Mouse (Mus musculus) B cell, adult 67 days (primary cell): ENCODE results near the gene Grm2. TPM values are rescaled to one million over a fixed set of nuclear protein-coding genes. Genes with fewer than 3 reads are reported as not detected.

ENCODE experiments used
- total RNA-seq, 2 experiments: library from RNA; stranded (reverse); gene quantifications; 4 replicates each; pipeline ENCODE4 v1.2.4; 2023

Grm2 gene
- not detected for total RNA-seq

DNA sequence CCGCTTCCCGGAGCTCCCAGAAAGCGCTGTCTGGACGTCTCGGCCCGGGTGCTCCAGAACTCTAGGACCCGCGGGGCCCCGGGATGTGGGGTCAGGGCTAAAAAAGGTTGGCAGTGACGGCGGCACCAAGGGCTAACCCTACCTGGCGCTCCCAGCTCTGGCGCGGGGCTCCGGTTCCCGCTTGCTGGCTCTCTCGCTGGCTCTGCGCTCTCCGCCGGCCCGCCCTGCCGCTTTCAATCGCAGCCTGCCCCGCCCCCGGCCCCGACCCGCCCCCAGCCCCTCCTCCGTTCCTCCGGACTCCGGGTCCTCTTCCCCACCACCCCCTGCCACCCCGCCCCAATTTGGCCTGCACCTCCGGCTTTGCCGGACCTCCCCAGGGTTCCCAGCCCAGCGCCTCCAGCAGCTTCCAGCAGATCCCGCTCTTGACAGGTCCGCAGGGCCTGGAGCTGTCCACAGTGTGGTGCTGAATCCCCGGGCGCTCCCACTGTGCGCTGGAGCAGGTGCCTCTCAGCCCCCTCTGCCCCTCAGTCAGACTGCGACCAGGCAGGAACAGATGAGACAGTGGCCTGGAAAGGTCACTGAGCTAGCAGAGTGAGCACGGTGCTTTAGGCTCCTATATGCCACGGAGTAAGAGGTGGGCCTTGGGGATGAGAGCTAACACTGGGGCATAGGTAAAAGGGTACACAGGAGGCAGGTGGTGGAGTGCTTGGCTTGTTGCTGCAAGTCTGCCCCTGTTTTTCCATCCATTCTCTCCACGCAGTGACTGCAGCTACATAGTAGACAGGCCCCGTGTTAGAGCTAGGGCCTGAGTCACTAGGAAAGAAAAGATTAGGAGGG is at the start of gene Grm2:
Gene Grm2, minus strand, starts transcription at position 199 of the 837 bp plus-strand sequence.

DNA sequence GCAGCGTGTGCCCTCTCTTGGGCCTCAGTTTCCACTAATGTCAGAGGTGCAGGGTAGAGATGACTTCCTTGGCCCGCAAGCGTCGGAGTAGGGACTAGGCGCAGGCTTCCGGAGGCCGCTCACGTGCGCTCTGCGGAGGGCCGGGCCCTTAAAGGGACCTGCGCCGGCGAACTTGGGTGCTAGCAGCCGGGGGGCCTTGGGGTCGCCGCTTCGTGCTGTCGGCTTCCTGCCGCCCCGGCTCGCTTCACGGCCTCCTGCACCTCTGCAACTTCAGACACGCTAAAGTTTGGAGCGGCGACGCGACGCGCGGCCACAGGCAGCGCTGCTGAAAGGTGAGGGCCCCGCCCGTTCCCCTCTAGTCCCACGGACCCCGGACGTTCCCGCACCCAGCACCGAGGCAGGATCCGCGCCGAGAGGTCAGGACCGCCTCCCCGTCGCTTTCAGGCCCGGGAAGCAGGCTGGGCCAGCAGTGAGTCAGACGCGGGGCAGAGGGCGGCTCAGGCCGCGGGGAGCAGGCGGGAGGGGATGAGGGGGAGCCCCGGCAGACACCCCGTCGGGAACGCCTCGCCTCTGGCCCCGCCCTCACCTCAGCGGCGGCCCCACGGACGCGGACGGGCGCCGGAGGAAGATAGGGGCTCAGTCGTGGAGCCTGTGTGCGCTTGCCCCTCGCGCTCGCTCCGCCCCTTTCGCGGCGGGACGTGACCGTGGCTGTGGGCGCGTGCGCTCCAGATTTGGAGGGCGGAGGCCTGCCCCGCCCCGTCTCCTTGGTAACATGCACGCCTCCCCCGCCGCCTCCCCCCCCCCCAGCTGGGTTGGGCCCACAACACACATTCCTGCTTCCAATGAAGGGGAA is 29.6 kb upstream of the Grm2 start, which contains the start of gene Tex264:
Gene Tex264, minus strand, starts transcription at position 679 of the 853 bp plus-strand sequence.

GRCm38 (mm10) chr9:106626282-106626681 is 29.6 kb downstream of the Grm2 start, which contains the start of gene Iqcf6:
Gene Iqcf6 (plus strand): TSS chr9:106626582.

Other genes with a start within 250 kb of the Grm2 start
- 100 to 1,000 TPM; 725 to 762 TPM for gene Rpl29, start 226.6 kb downstream of the Grm2 start, total RNA-seq
- gene Acy1, start 217.8 kb downstream of the Grm2 start, total RNA-seq = 10 to 100 TPM; 19.8 to 22.0 TPM
- 1 to 10 TPM; 7.3 to 7.4 TPM for gene Abhd14b, start 208.6 kb downstream of the Grm2 start, total RNA-seq
- gene Abhd14a, start 208.4 kb downstream of the Grm2 start, total RNA-seq = 1 to 10 TPM; 7.1 to 8.2 TPM
- 1 to 10 TPM; 5.3 to 9.0 TPM for gene Pcbp4, start 202.8 kb downstream of the Grm2 start, total RNA-seq
- under 1 TPM; 0.52 to 0.92 TPM for gene Gpr62, start 190.1 kb downstream of the Grm2 start, total RNA-seq
- gene Rrp9, start 180.1 kb downstream of the Grm2 start, total RNA-seq = 10 to 100 TPM; 56.8 to 66.2 TPM
- gene Parp3, start 179.1 kb downstream of the Grm2 start, total RNA-seq = 10 to 100 TPM; 54.1 to 54.2 TPM
- not detected for gene Iqcf1, start 156.1 kb downstream of the Grm2 start, total RNA-seq
- 1 to 10 TPM in 1 of 2 experiments, not detected in 1; 1.1 TPM for gene Iqcf5, start 141.5 kb downstream of the Grm2 start, total RNA-seq
- gene Iqcf3, start 94.5 kb downstream of the Grm2 start, total RNA-seq = not detected
- gene Iqcf4, start 85.1 kb downstream of the Grm2 start, total RNA-seq = not detected
- gene Iqcf6, start 29.5 kb downstream of the Grm2 start, total RNA-seq = not detected
- 10 to 100 TPM; 35.5 to 35.7 TPM for gene Tex264, start 29.8 kb upstream of the Grm2 start, total RNA-seq
- gene Rad54l2, start 133.1 kb upstream of the Grm2 start, total RNA-seq = 10 to 100 TPM; 29.5 to 34.1 TPM
- 10 to 100 TPM; 35.5 to 40.3 TPM for gene Dcaf1, start 165.8 kb upstream of the Grm2 start, total RNA-seq
- gene Rbm15b, start 231.3 kb upstream of the Grm2 start, total RNA-seq = 10 to 100 TPM; 24.9 to 39.6 TPM
- gene Manf, start 235.9 kb upstream of the Grm2 start, total RNA-seq = 100 to 1,000 TPM; 117 to 151 TPM